Mouse (Mus musculus): ENCODE measurements at regions not wholly inside any gene's neighbourhood (a gene's known extent, or its start where the extent isn't known, plus 50 kb on each side); places are given as distances from the start of the nearest gene placed in this dataset.

DNA sequence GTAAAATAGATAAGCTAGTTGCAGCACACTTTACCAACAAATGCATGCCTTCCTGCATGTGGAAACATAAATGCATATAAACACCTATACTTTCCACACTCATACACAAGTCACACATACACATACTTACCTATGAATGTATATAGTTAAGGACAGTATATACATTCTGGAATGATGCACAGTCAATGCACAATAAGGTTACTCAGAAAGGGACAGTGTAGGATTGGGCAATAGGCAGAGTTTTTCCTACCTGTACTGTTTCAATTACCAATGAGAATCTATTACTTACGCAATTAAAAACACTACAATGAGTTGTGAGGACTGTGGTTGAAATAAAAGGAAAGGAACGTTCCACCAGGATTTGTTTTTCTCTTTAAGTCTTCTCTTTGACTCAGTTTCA, 157.5 kb upstream of the Ankrd55 start:
- no peaks in the 10 kb centered on the region for H3K9me3 ChIP-seq (replicated peaks; ENCODE audit: control insufficient read depth, low read length, poor library complexity, severe bottlenecking)
- H3K27me3 ChIP-seq (ENCODE audit: control insufficient read depth, insufficient read depth, low read depth, low read length): no peaks in the 10 kb centered on the region
- no peak overlapping the region for H3K9ac ChIP-seq (ENCODE audit: low read depth, low read length)
- no peaks in the 10 kb centered on the region for H3K4me1 ChIP-seq (ENCODE audit: control insufficient read depth, insufficient read depth, low read length)
- H3K27ac ChIP-seq (ENCODE audit: low read length): no peak overlapping the region
- ATAC-seq: no peak
- no peaks in the 10 kb centered on the region for H3K36me3 ChIP-seq (ENCODE audit: control insufficient read depth, insufficient read depth, low read length)
- WGBS: 69% methylated on average over 2 of the region's 2 CpGs
- H3K4me3 ChIP-seq (ENCODE audit: low read depth, low read length): no peak overlapping the region
- H3K4me2 ChIP-seq (ENCODE audit: low read length): no peak overlapping the region

DNA sequence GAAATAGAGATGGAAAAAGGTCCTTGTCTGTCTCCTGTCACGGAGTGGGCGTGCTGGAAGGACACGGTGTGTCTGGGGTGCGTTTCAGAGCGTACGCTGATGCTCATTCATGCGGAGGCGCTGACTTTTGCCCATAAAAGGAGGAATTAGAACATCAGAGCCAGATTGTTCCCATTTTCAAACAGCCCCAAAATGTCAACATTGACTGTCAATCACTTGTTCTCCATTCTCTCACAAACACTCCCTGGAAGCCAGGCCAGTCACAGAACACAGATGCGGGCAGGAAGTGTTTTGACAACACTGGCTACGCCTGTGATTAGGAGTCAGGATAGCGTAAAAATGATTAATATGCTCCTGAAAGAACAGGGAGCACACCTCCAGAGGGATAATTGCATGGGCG, 157.1 kb upstream of the Ankrd55 start:
- no peak for ATAC-seq
- no peaks in the 10 kb centered on the region for H3K9me3 ChIP-seq (replicated peaks; ENCODE audit: control insufficient read depth, low read length, poor library complexity, severe bottlenecking)
- H3K27me3 ChIP-seq (ENCODE audit: control insufficient read depth, insufficient read depth, low read depth, low read length): no peaks in the 10 kb centered on the region
- H3K27ac ChIP-seq (ENCODE audit: low read length): no peak overlapping the region
- H3K36me3 ChIP-seq (ENCODE audit: control insufficient read depth, insufficient read depth, low read length): no peaks in the 10 kb centered on the region
- H3K4me3 ChIP-seq (ENCODE audit: low read depth, low read length): no peak overlapping the region
- H3K9ac ChIP-seq (ENCODE audit: low read depth, low read length): no peak overlapping the region
- no peak overlapping the region for H3K4me2 ChIP-seq (ENCODE audit: low read length)
- WGBS: 37% methylated on average over 12 of the region's 12 CpGs
- H3K4me1 ChIP-seq (ENCODE audit: control insufficient read depth, insufficient read depth, low read length): no peaks in the 10 kb centered on the region

DNA sequence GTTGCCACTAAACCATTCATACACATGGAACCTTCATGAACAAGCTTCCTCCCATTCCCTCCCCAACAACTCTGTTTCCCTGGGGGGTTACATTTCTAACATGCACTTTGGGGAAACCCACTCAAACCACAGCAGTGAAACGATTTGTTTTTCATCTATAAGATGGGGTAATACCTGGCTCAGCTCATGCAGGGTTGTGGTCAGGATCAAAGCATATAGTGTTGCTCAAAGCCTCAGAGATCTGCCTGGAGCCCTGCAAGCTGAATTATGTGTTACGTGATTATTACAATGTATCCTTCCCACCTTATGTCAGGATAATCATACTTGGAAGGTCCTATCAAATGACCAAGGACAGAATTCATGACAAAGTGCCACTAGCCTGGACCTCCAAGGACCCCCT, 154.5 kb upstream of the Ankrd55 start:
- no peak overlapping the region for H3K9ac ChIP-seq (ENCODE audit: low read depth, low read length)
- H3K36me3 ChIP-seq (ENCODE audit: control insufficient read depth, insufficient read depth, low read length): no peaks in the 10 kb centered on the region
- H3K27me3 ChIP-seq (ENCODE audit: control insufficient read depth, insufficient read depth, low read depth, low read length): no peaks in the 10 kb centered on the region
- H3K9me3 ChIP-seq (replicated peaks; ENCODE audit: control insufficient read depth, low read length, poor library complexity, severe bottlenecking): no peaks in the 10 kb centered on the region
- no peak overlapping the region for H3K4me3 ChIP-seq (ENCODE audit: low read depth, low read length)
- ATAC-seq: no peak
- H3K4me2 ChIP-seq (ENCODE audit: low read length): no peak overlapping the region
- 89% methylated on average over 2 of the region's 2 CpGs for WGBS
- H3K27ac ChIP-seq (ENCODE audit: low read length): no peak overlapping the region
- H3K4me1 ChIP-seq (ENCODE audit: control insufficient read depth, insufficient read depth, low read length): no peaks in the 10 kb centered on the region

DNA sequence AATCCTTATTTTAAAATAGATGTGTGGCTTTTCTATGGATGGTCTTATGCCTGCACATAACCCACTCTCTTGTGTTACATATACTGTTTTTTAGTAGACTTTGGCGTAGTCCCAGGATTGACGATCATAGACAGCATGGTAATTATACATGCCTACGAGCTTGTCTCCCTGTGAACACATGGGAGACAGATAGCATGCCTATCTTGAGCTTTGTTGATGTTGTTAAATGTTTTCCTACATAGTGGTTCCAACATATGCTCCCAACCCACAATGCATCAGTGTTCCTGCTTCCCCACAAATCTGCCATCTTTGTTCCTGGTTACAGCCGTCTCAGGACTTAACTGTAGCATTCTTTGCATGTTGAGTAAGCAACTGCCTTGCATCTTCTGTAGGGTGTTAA, 153.6 kb upstream of the Ankrd55 start:
- Histone ChIP-seq H3K9me3 (replicated peaks; ENCODE audit: control insufficient read depth, low read length, poor library complexity, severe bottlenecking) (no peaks in the 10 kb centered on the region), H3K27ac (ENCODE audit: low read length) (no peak overlapping the region), H3K9ac (ENCODE audit: low read depth, low read length) (no peak overlapping the region), H3K4me2 (ENCODE audit: low read length) (no peak overlapping the region), H3K27me3 (ENCODE audit: control insufficient read depth, insufficient read depth, low read depth, low read length) (no peaks in the 10 kb centered on the region), H3K4me1 (ENCODE audit: control insufficient read depth, insufficient read depth, low read length) (no peaks in the 10 kb centered on the region), H3K4me3 (ENCODE audit: low read depth, low read length) (no peak overlapping the region), H3K36me3 (ENCODE audit: control insufficient read depth, insufficient read depth, low read length) (no peaks in the 10 kb centered on the region)
- 94% methylated on average over 4 of the region's 4 CpGs for WGBS
- no peak for ATAC-seq

DNA sequence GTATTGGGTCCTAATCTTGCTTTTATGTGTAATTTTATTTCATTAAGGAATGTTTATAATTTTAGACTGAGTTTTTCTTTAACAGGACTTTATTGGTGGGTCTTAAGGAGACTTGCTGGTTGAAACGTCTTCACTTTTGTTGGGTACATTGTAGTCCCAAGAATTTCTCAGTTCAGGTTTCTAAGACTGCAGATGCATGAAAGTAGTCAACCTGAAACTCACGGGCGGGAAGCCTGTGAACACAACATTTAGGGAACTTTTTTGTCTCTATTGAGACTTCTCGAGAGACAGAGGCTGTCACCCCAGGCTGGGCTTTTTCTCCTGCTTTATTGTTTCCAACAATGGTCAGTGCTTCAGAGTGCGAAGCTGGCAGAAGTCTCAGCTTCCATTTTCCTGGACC, 152.5 kb upstream of the Ankrd55 start:
- no peaks in the 10 kb centered on the region for H3K27me3 ChIP-seq (ENCODE audit: control insufficient read depth, insufficient read depth, low read depth, low read length)
- H3K36me3 ChIP-seq (ENCODE audit: control insufficient read depth, insufficient read depth, low read length): no peaks in the 10 kb centered on the region
- no peak overlapping the region for H3K27ac ChIP-seq (ENCODE audit: low read length)
- H3K4me1 ChIP-seq (ENCODE audit: control insufficient read depth, insufficient read depth, low read length): no peaks in the 10 kb centered on the region
- no peak overlapping the region for H3K9ac ChIP-seq (ENCODE audit: low read depth, low read length)
- no peak overlapping the region for H3K4me3 ChIP-seq (ENCODE audit: low read depth, low read length)
- H3K9me3 ChIP-seq (replicated peaks; ENCODE audit: control insufficient read depth, low read length, poor library complexity, severe bottlenecking): no peaks in the 10 kb centered on the region
- H3K4me2 ChIP-seq (ENCODE audit: low read length): no peak overlapping the region
- WGBS: 58% methylated on average over 5 of the region's 5 CpGs
- ATAC-seq: no peak

DNA sequence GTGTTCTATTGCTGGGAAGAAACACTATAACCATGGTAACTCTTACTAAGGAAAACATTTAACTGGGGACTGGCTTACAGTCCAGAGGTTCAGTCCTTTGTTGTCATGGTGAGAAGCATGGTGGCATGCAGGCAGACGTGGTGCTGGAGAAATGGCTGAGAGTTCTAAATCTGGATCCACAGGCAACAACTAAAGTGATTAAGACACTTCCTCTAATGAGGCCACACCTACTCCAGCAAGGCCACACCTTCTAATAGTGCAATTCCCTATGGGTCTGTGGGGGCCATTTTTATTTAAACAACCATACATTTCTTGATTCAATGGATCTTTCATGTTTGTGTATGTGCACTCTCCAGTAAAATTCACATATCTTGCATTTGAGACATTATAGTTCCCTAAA, 151.4 kb upstream of the Ankrd55 start:
- H3K36me3 ChIP-seq (ENCODE audit: control insufficient read depth, insufficient read depth, low read length): no peaks in the 10 kb centered on the region
- H3K9me3 ChIP-seq (replicated peaks; ENCODE audit: control insufficient read depth, low read length, poor library complexity, severe bottlenecking): no peaks in the 10 kb centered on the region
- H3K27me3 ChIP-seq (ENCODE audit: control insufficient read depth, insufficient read depth, low read depth, low read length): no peaks in the 10 kb centered on the region
- no peak overlapping the region for H3K27ac ChIP-seq (ENCODE audit: low read length)
- H3K9ac ChIP-seq (ENCODE audit: low read depth, low read length): no peak overlapping the region
- ATAC-seq: no peak
- 24% methylated on average over 1 of the region's 1 CpGs for WGBS
- no peaks in the 10 kb centered on the region for H3K4me1 ChIP-seq (ENCODE audit: control insufficient read depth, insufficient read depth, low read length)
- no peak overlapping the region for H3K4me2 ChIP-seq (ENCODE audit: low read length)
- no peak overlapping the region for H3K4me3 ChIP-seq (ENCODE audit: low read depth, low read length)

DNA sequence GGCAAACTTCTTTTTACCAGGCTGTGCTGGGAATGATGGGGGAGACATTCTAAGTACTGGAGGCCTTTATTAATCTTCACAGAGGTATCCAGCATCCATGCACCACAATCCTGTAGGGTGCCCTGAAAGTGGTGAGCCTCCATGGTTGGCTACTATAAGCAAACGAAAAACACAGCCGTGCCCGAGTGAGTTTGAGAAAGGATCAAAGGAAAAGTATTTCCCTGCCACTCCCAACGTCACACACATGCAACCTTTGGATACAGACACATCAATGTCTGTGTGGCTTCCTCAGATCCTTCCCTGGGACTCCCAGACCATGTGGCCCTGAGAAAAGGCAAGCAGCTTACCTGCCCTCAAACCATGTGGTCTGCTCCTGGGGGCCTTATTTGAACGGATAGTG, 147.4 kb upstream of the Ankrd55 start:
- H3K4me3 ChIP-seq (ENCODE audit: low read depth, low read length): no peak overlapping the region
- no peak overlapping the region for H3K4me2 ChIP-seq (ENCODE audit: low read length)
- ATAC-seq: no peak
- H3K36me3 ChIP-seq (ENCODE audit: control insufficient read depth, insufficient read depth, low read length): no peaks in the 10 kb centered on the region
- H3K27me3 ChIP-seq (ENCODE audit: control insufficient read depth, insufficient read depth, low read depth, low read length): no peaks in the 10 kb centered on the region
- no peak overlapping the region for H3K27ac ChIP-seq (ENCODE audit: low read length)
- WGBS: 67% methylated on average over 5 of the region's 5 CpGs
- H3K9me3 ChIP-seq (replicated peaks; ENCODE audit: control insufficient read depth, low read length, poor library complexity, severe bottlenecking): no peaks in the 10 kb centered on the region
- H3K4me1 ChIP-seq (ENCODE audit: control insufficient read depth, insufficient read depth, low read length): no peaks in the 10 kb centered on the region
- no peak overlapping the region for H3K9ac ChIP-seq (ENCODE audit: low read depth, low read length)

DNA sequence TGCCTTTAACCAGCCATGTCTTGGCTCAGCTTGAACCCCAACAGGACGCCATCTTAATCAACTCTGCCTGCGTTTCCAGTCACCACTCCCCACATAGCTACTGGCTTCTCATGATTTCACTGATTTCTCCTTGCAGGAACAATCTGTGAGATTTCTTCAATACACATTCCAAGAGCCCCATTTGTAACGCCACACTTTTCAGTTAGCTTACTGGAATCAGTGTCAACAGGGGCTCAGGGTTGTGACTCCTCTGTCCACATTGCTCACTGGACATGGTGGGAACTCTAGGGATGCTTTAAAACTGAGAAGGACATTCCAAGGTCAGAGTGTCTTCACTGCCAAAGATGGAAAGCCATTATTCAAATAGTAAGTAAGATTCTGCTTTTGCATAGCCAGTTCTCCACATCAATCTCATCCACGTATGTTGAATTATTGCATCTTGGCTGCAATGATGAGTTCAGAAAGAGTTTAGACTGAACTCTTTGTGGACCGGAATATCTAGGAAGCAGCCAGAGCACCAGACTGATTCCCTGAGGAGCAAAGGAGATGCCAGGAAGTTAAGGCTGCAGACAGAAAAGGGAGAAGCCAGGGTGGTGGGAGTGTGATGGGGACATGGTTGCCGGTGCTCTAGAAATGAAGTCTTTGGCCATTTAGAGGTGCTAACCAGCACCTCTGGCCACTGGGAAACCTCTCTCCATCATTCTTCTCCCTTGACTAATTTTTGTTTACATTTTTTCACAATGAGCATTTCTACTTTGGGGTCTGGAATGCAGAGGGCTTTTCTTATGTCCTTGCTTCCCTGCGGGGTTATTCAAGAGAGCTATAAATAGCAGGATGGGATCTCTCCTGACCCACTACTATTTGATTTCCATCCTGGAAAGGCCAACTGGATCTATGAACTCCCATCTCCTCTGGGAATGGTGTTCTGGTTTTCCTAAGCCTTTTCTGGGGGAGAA, 143.6 kb upstream of the Ankrd55 start:
- no peak overlapping the region for H3K4me3 ChIP-seq (ENCODE audit: low read depth, low read length)
- ATAC-seq: no peak
- H3K4me2 ChIP-seq (ENCODE audit: low read length): no peak overlapping the region
- no peak overlapping the region for H3K9ac ChIP-seq (ENCODE audit: low read depth, low read length)
- 72% methylated on average over 7 of the region's 7 CpGs for WGBS
- no peaks in the 10 kb centered on the region for H3K36me3 ChIP-seq (ENCODE audit: control insufficient read depth, insufficient read depth, low read length)
- no peaks in the 10 kb centered on the region for H3K4me1 ChIP-seq (ENCODE audit: control insufficient read depth, insufficient read depth, low read length)
- H3K27me3 ChIP-seq (ENCODE audit: control insufficient read depth, insufficient read depth, low read depth, low read length): no peaks in the 10 kb centered on the region
- H3K27ac ChIP-seq (ENCODE audit: low read length): no peak overlapping the region
- H3K9me3 ChIP-seq (replicated peaks; ENCODE audit: control insufficient read depth, low read length, poor library complexity, severe bottlenecking): no peaks in the 10 kb centered on the region

DNA sequence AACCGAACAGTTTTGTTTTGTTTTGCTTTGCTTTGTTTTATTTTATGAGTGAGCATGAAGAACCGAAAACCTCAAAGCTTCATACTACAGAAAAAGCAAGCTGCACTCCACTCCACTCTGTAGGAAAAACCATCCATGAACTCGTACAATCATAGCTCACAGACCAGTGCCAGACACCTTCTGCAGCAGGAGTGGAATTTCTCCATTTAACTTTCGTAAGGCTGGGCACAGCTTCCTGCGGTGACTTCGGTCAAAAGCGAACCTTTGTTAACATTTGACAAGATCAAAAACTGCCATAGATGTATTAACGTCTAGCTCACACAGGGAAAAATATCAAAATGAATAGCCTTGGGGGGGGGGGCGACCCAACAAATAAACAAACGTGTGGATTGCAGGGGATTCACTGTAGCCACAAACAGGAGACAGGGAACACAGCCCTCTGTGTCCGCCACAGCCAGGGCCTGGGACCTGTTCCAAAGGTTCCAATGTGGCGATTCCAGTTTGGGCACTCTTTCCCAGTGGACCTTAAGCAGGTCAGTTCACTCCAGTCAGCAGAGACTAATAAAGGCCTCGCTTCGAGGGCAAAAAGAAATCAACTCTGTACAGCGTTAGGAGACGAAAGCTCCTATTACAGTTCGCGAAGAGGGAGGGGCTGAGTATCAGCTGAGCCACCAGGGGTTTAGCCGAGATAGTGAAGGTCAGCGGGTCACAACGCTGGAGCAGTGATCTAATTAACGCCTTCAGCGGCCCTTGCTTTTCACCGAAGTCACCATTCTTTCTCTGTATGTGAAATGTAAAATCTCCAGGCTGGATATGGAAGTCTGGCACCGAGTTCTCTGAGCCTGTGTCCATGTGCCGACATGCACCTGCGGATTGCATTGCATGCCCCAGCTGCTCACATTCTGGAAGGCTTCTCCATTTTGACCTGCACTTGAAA, 135.4 kb upstream of the Ankrd55 start:
- H3K4me3 ChIP-seq (ENCODE audit: low read depth, low read length): no peak overlapping the region
- no peaks in the 10 kb centered on the region for H3K36me3 ChIP-seq (ENCODE audit: control insufficient read depth, insufficient read depth, low read length)
- no peak for ATAC-seq
- 17% methylated on average over 27 of the region's 27 CpGs for WGBS
- peak overlapping the region; percentile 34; the same call in 1 of the 2 replicates for H3K27ac ChIP-seq (ENCODE audit: low read length)
- no peaks in the 10 kb centered on the region for H3K27me3 ChIP-seq (ENCODE audit: control insufficient read depth, insufficient read depth, low read depth, low read length)
- peaks cover 12% of the 10 kb centered on the region for H3K4me1 ChIP-seq (ENCODE audit: control insufficient read depth, insufficient read depth, low read length)
- peak overlapping the region; percentile 0; the same call in 1 of the 2 replicates for H3K9ac ChIP-seq (ENCODE audit: low read depth, low read length)
- no peaks in the 10 kb centered on the region; the same call in 1 of the 2 replicates for H3K9me3 ChIP-seq (replicated peaks; ENCODE audit: control insufficient read depth, low read length, poor library complexity, severe bottlenecking)
- H3K4me2 ChIP-seq (ENCODE audit: low read length): peak overlapping the region; percentile 25

Measured in midbrain, embryonic 16.5 days (tissue).